Mouse (Mus musculus) urinary bladder, postnatal 25 days (tissue): ENCODE measurements at regions not wholly inside any gene's neighbourhood (a gene's known extent, or its start where the extent isn't known, plus 50 kb on each side); places are given as distances from the start of the nearest gene placed in this dataset.

ENCODE experiments used
- DNase-seq: peaks from one replicate; pipeline ENCODE4 v3.0.0; 2022; ENCODE audit warnings: low spot score

- no peak for DNase-seq
These were observed 62.1 kb downstream of the 4933412E24Rik start for GRCm38 (mm10) chr15:59954345-59954744.

- no peak for DNase-seq
These were observed 62.6 kb downstream of the 4933412E24Rik start for GRCm38 (mm10) chr15:59953857-59954256.

GRCm38 (mm10) chr15:59950617-59951216, 65.7 kb downstream of the 4933412E24Rik start:
- no peak for DNase-seq

GRCm38 (mm10) chr15:59945208-59945607, 71.2 kb downstream of the 4933412E24Rik start:
- no peak for DNase-seq

GRCm38 (mm10) chr15:59936486-59936885, 79.9 kb downstream of the 4933412E24Rik start:
- DNase-seq, result no peak

GRCm38 (mm10) chr15:59913860-59914259, 102.6 kb downstream of the 4933412E24Rik start:
- DNase-seq, result no peak

GRCm38 (mm10) chr15:59908300-59908699, 108.1 kb downstream of the 4933412E24Rik start:
- DNase-seq, result no peak

GRCm38 (mm10) chr15:59905832-59906797, 110.3 kb downstream of the 4933412E24Rik start:
- no peak for DNase-seq

GRCm38 (mm10) chr15:59904741-59905140, 111.7 kb downstream of the 4933412E24Rik start:
- DNase-seq, result no peak

- no peak for DNase-seq
These were observed 127.4 kb downstream of the 4933412E24Rik start for GRCm38 (mm10) chr15:59888996-59889395.

- no peak for DNase-seq
These were observed 128.3 kb downstream of the 4933412E24Rik start for GRCm38 (mm10) chr15:59888131-59888459.

- DNase-seq, result no peak
These were observed 128.9 kb downstream of the 4933412E24Rik start for GRCm38 (mm10) chr15:59887381-59888130.

GRCm38 (mm10) chr15:59886036-59886435, 130.4 kb downstream of the 4933412E24Rik start:
- no peak for DNase-seq

GRCm38 (mm10) chr15:59882444-59882843, 134.0 kb downstream of the 4933412E24Rik start:
- DNase-seq, result no peak

- no peak for DNase-seq
These were observed 136.0 kb downstream of the 4933412E24Rik start for GRCm38 (mm10) chr15:59880426-59880825.

GRCm38 (mm10) chr15:59879311-59879710, 137.1 kb downstream of the 4933412E24Rik start:
- no peak for DNase-seq

GRCm38 (mm10) chr15:59876279-59876742, 140.1 kb downstream of the 4933412E24Rik start:
- no peak for DNase-seq

GRCm38 (mm10) chr15:59866701-59867100, 149.7 kb downstream of the 4933412E24Rik start:
- no peak for DNase-seq

- peak; percentile 12 for DNase-seq
These were observed 151.5 kb downstream of the 4933412E24Rik start for GRCm38 (mm10) chr15:59864746-59865499.

GRCm38 (mm10) chr15:59852271-59853000, 164.0 kb downstream of the 4933412E24Rik start:
- DNase-seq, result no peak

GRCm38 (mm10) chr15:59845158-59845739, 171.2 kb downstream of the 4933412E24Rik start:
- peak; percentile 33 for DNase-seq
